8 mouse cellular contexts compared by ENCODE assay signal in the genomic region with DNA sequence TGATC. TPM values are rescaled to one million over a fixed set of nuclear protein-coding genes. Genes with fewer than 3 reads are reported as not detected.
A peak's percentile ranks its signal among the peaks of the same experiment; 100 is the strongest.
DNase-seq lines count a peak whose midpoint lies in the region; ATAC-seq and TF ChIP-seq lines count a peak whose summit lies in the region.

Gene Pagr1b, minus strand, starts transcription at position 4 of the 5 bp plus-strand sequence.

- DNase-seq in heart, postnatal 10 days: no peak
- no peak for DNase-seq in G1E (ENCODE audit: low spot score)
- DNase-seq in hindbrain, embryonic 11.5 days (ENCODE audit: low spot score): no peak
- no peak for DNase-seq in midbrain, embryonic 11.5 days (ENCODE audit: low spot score, missing footprints)
- no peak for DNase-seq in ovary, postnatal 36 days (ENCODE audit: low spot score)
- DNase-seq in left cerebral cortex, adult 9 months (ENCODE audit: low spot score in 2 of 2): no peak
- no peak for DNase-seq in cerebellum, postnatal 10 days

- no peak for ATAC-seq in heart, embryonic 15.5 days (replicated peaks; ENCODE audit: insufficient number of reproducible peaks, insufficient read depth, low FRiP score, low read depth)
- ATAC-seq in G1E (ENCODE audit: extremely low read depth, insufficient number of reproducible peaks, low FRiP score, poor library complexity, severe bottlenecking): no peak
- ATAC-seq in hindbrain, embryonic 11.5 days (ENCODE audit: low FRiP score): no peak
- ATAC-seq in midbrain, embryonic 11.5 days (ENCODE audit: low FRiP score): no peak

- H3K9ac ChIP-seq in heart, embryonic 15.5 days: peak within 1 kb of the TSS; percentile 93
- peak within 1 kb of the TSS; percentile 72 for H3K9ac ChIP-seq in hindbrain, embryonic 11.5 days (ENCODE audit: low read depth, low read length)
- H3K9ac ChIP-seq in midbrain, embryonic 11.5 days (ENCODE audit: low read length): peak within 1 kb of the TSS; percentile 85

- peaks cover 59% of the 10 kb centered on the region for H3K4me1 ChIP-seq in heart, embryonic 15.5 days (replicated peaks)
- H3K4me1 ChIP-seq in G1E (ENCODE audit: insufficient read depth, low read depth, low read length): peaks cover 91% of the 10 kb centered on the region
- peaks cover 19% of the 10 kb centered on the region for H3K4me1 ChIP-seq in hindbrain, embryonic 11.5 days (replicated peaks; ENCODE audit: control insufficient read depth, insufficient read depth, low read length)
- H3K4me1 ChIP-seq in midbrain, embryonic 11.5 days (ENCODE audit: control insufficient read depth, insufficient read depth, low read length): peaks cover 29% of the 10 kb centered on the region

- TF ChIP-seq CTCF in G1E (IDR thresholded peaks at IDR 0.05; ENCODE audit: low read depth, low read length): no peak

- peak within 1 kb of the TSS; percentile 88 for H3K4me2 ChIP-seq in heart, embryonic 15.5 days
- peak within 1 kb of the TSS; percentile 91 for H3K4me2 ChIP-seq in hindbrain, embryonic 11.5 days (replicated peaks; ENCODE audit: low read depth, low read length)
- H3K4me2 ChIP-seq in midbrain, embryonic 11.5 days: peak within 1 kb of the TSS; percentile 94

- no peaks in the 10 kb centered on the region for H3K9me3 ChIP-seq in heart, embryonic 15.5 days (replicated peaks)
- H3K9me3 ChIP-seq in G1E (replicated peaks): no peaks in the 10 kb centered on the region
- no peaks in the 10 kb centered on the region for H3K9me3 ChIP-seq in hindbrain, embryonic 11.5 days (ENCODE audit: control insufficient read depth, low read length)
- no peaks in the 10 kb centered on the region for H3K9me3 ChIP-seq in midbrain, embryonic 11.5 days (ENCODE audit: control insufficient read depth, low read length)

- peaks cover 11% of the 10 kb centered on the region; the same call in 1 of the 2 replicates for H3K36me3 ChIP-seq in heart, embryonic 15.5 days
- H3K36me3 ChIP-seq in G1E (replicated peaks): peaks cover 75% of the 10 kb centered on the region
- 0 out of 2 replicates have a peak, but pooled peaks cover 4% of the 10 kb centered on the region for H3K36me3 ChIP-seq in hindbrain, embryonic 11.5 days (ENCODE audit: control insufficient read depth, insufficient read depth, low read length)
- H3K36me3 ChIP-seq in midbrain, embryonic 11.5 days (ENCODE audit: control insufficient read depth, insufficient read depth, low read length): 0 out of 2 replicates have a peak, but pooled peaks cover 4% of the 10 kb centered on the region

- no peaks in the 10 kb centered on the region for H3K27me3 ChIP-seq in heart, embryonic 15.5 days
- no peaks in the 10 kb centered on the region for H3K27me3 ChIP-seq in G1E (ENCODE audit: insufficient read depth, low read length)
- no peaks in the 10 kb centered on the region for H3K27me3 ChIP-seq in hindbrain, embryonic 11.5 days (ENCODE audit: control insufficient read depth, insufficient read depth, low read length)
- H3K27me3 ChIP-seq in midbrain, embryonic 11.5 days (ENCODE audit: control insufficient read depth, insufficient read depth, low read length): no peaks in the 10 kb centered on the region

- intact Hi-C loops in heart, postnatal 10 days (cut with DNase I): loop anchor here (2.0 kb wide), 1 partner anchor 41 kb away; the partner anchor contains the start of gene Cdipt

- peak within 1 kb of the TSS; percentile 99 for H3K27ac ChIP-seq in heart, embryonic 15.5 days
- H3K27ac ChIP-seq in hindbrain, embryonic 11.5 days (ENCODE audit: low read depth, low read length): peak within 1 kb of the TSS; percentile 88
- H3K27ac ChIP-seq in midbrain, embryonic 11.5 days (ENCODE audit: low read depth, low read length): peak within 1 kb of the TSS; percentile 93

- H3K4me3 ChIP-seq in heart, embryonic 15.5 days: peak within 1 kb of the TSS; percentile 77
- peak within 1 kb of the TSS; percentile 78 for H3K4me3 ChIP-seq in G1E (ENCODE audit: low read depth, low read length)
- H3K4me3 ChIP-seq in hindbrain, embryonic 11.5 days (ENCODE audit: low read depth, low read length): peak within 1 kb of the TSS; percentile 53
- peak within 1 kb of the TSS; percentile 80 for H3K4me3 ChIP-seq in midbrain, embryonic 11.5 days (ENCODE audit: low read depth, low read length)

RNA-seq across cellular contexts. Expression of gene Pagr1b, which starts in this region (rescaled TPM):
- polyA plus RNA-seq in heart, embryonic 15.5 days (2015; fragmentation: Nextera tagmentation; extraction: Ambion mirVana): 0.74 TPM in 1 of 2 replicates, not detected in the other
- not detected for total RNA-seq in heart, postnatal 10 days (2021)
- total RNA-seq in G1E (2014; fragmentation: Nextera tagmentation): not detected in 2 replicates
- 1.0 TPM in 1 of 2 replicates, not detected in the other for total RNA-seq in G1E (2017)
- 4.6 and 6.2 TPM in 2 replicates for polyA plus RNA-seq in G1E (2012)
- polyA plus RNA-seq in hindbrain, embryonic 11.5 days (2014; fragmentation: Nextera tagmentation; extraction: Ambion mirVana): not detected in 2 replicates
- polyA plus RNA-seq in midbrain, embryonic 11.5 days (2014; fragmentation: Nextera tagmentation; extraction: Ambion mirVana): not detected in 2 replicates
